In genomic region chr6:92910611-92911010, GRCm38 (mm10) we compare ENCODE assay signal across 21 mouse cellular contexts. TPM values are rescaled to one million over a fixed set of nuclear protein-coding genes. Genes with fewer than 3 reads are reported as not detected.
"Had no signal": no experiment of that assay in that cellular context is flagged by ENCODE, and none has a peak within 500 bp of the region (broad histone marks: within the 10 kb centered on the region; RNA-seq: fewer than 3 reads in every experiment).

No protein-coding gene starts in this region.

- H3K9me3 ChIP-seq: lung, embryonic 15.5 days; midbrain, embryonic 12.5 days; neural tube, embryonic 12.5 days had no signal

- DNase-seq: liver, postnatal 0 days; lung, adult 2 months; lung, postnatal 14 days; lung, postnatal 36 days; midbrain, embryonic 14.5 days; right cerebral cortex, postnatal 14 days; thymus, adult 18-20 months; thymus, postnatal 14 days; thymus, postnatal 36 days had no signal

- H3K27ac ChIP-seq: lung, embryonic 15.5 days; macrophage; midbrain, embryonic 12.5 days; neural tube, embryonic 12.5 days had no signal

- ATAC-seq: liver, postnatal 0 days; lung, postnatal 0 days had no signal

- H3K4me1 ChIP-seq: megakaryocyte, embryonic 14.5 days; neural tube, embryonic 12.5 days had no signal

- H3K4me3 ChIP-seq: lung, embryonic 15.5 days; megakaryocyte, embryonic 14.5 days; midbrain, embryonic 12.5 days; neural tube, embryonic 12.5 days had no signal

- H3K36me3 ChIP-seq: midbrain, embryonic 12.5 days; neural tube, embryonic 12.5 days had no signal

- H3K27me3 ChIP-seq: lung, embryonic 15.5 days; megakaryocyte, embryonic 14.5 days; midbrain, embryonic 12.5 days; neural tube, embryonic 12.5 days had no signal

- H3K4me2 ChIP-seq: lung, embryonic 15.5 days; midbrain, embryonic 12.5 days; neural tube, embryonic 12.5 days had no signal

- H3K9ac ChIP-seq: liver, postnatal 0 days; lung, embryonic 15.5 days; midbrain, embryonic 12.5 days; neural tube, embryonic 12.5 days had no signal

RNA-seq across cellular contexts. Expression of gene Adamts9, which starts 32.7 kb away (rescaled TPM):
- total RNA-seq: megakaryocyte progenitor cell, adult 5-6 weeks; neutrophil, adult 5-6 weeks had no signal
- polyA plus RNA-seq: macrophage had no signal

RNA-seq across cellular contexts. Expression of gene Gm15737, which starts 41.5 kb away (rescaled TPM):
- total RNA-seq: megakaryocyte progenitor cell, adult 5-6 weeks; midbrain, postnatal 0 days; monocyte, adult 5-6 weeks; neutrophil, adult 5-6 weeks had no signal
- polyA plus RNA-seq: liver, postnatal 0 days; lung, adult 2 months; macrophage; midbrain, embryonic 12.5 days; midbrain, embryonic 14.5 days; midbrain, postnatal 0 days; neural tube, embryonic 12.5 days; spleen, adult 2 months; thymus, postnatal 0 days had no signal
